Mouse (Mus musculus) layer of hippocampus, adult 18-20 months (tissue): ENCODE data around the gene Mr1. TPM values are rescaled to one million over a fixed set of nuclear protein-coding genes. Genes with fewer than 3 reads are reported as not detected.

Source experiments
- total RNA-seq, 2 experiments: library from RNA; stranded (reverse); gene quantifications; 2 replicates each; pipeline ENCODE4 v1.2.3; 2021

Mr1 gene
- total RNA-seq, 2 experiments from 2014 or later, result 3.8 to 4.1 TPM

Other genes with a start within 250 kb of the Mr1 start
- gene Ier5, start 47.2 kb downstream of the Mr1 start, total RNA-seq, result 10 to 100 TPM; 32.3 to 36.2 TPM
- gene Stx6, start 11.9 kb upstream of the Mr1 start, total RNA-seq, result 100 to 1,000 TPM; 122 to 129 TPM
- 1 to 10 TPM; 5.9 to 7.6 TPM for gene BC034090, start 97.6 kb upstream of the Mr1 start, total RNA-seq